Mouse (Mus musculus) lung, embryonic 16.5 days (tissue): ENCODE measurements around the gene Zfp804a. TPM values are rescaled to one million over a fixed set of nuclear protein-coding genes. Genes with fewer than 3 reads are reported as not detected.

Experiments used
- ATAC-seq: fragments of 200-750 bp; cut with Nextera tagmentation; 2 replicates; pipeline ENCODE4 v1.8.0; 2017; ENCODE audit warnings: low read depth, mild to moderate bottlenecking, moderate library complexity
- H3K27ac ChIP-seq: fragments of 300-500 bp; sonication (generic); 2 replicates; pipeline ENCODE4 v1.5.1; 2014; ENCODE audit warnings: mild to moderate bottlenecking, control low read depth, low read length
- H3K27me3 ChIP-seq: fragments of 300-500 bp; sonication (generic); 2 replicates; pipeline ENCODE4 v1.6.1; 2014; ENCODE audit warnings: low read depth, low read length, mixed read lengths; ENCODE audit not compliant: control insufficient read depth, insufficient read depth
- H3K36me3 ChIP-seq: fragments of 300-500 bp; sonication (generic); 2 replicates; pipeline ENCODE4 v1.6.1; 2014; ENCODE audit warnings: low read length; ENCODE audit not compliant: control insufficient read depth, insufficient read depth
- H3K4me1 ChIP-seq: fragments of 300-500 bp; sonication (generic); replicated peaks from 2 replicates; pipeline ENCODE4 v1.6.1; 2014; ENCODE audit warnings: low read length, mixed read lengths; ENCODE audit not compliant: control insufficient read depth, insufficient read depth
- H3K4me2 ChIP-seq: fragments of 300-500 bp; sonication (generic); 2 replicates; pipeline ENCODE4 v1.6.1; 2014; ENCODE audit warnings: low read depth, low read length, control low read depth
- H3K4me3 ChIP-seq: fragments of 300-500 bp; sonication (generic); 2 replicates; pipeline ENCODE4 v1.5.1; 2014; ENCODE audit warnings: mild to moderate bottlenecking, low read length, control low read depth
- H3K9ac ChIP-seq: fragments of 300-500 bp; sonication (generic); 2 replicates; pipeline ENCODE4 v1.6.1; 2014; ENCODE audit warnings: low read length, control low read depth
- H3K9me3 ChIP-seq: fragments of 300-500 bp; sonication (generic); 2 replicates; pipeline ENCODE4 v1.6.1; 2016; ENCODE audit warnings: low read length; ENCODE audit not compliant: control insufficient read depth
- WGBS: fragments of 180-500 bp; shearing (Covaris S2); extraction: QIAGEN DNeasy Blood & Tissue Kit; methylation state at CpG from one replicate; pipeline ENCODE4 v1.1.7; 2014; 5-methylcytosine and 5-hydroxymethylcytosine counted together
- polyA plus RNA-seq: library from polyadenylated mRNA; unstranded; fragments of >200 nt; fragmentation: Nextera tagmentation; extraction: Ambion mirVana; gene quantifications from 2 replicates; pipeline ENCODE4 v1.2.1, GENCODE M21; 2015

The Zfp804a gene
- polyA plus RNA-seq, 1 experiment from 2014 or later: 0.23 TPM

GRCm38 (mm10) chr2:82080678-82081077 lies 27.7 kb downstream of the Zfp804a start:
- no peaks in the 10 kb centered on the region for H3K9me3 ChIP-seq
- 36% methylated on average over 4 of the region's 4 CpGs for WGBS

DNA sequence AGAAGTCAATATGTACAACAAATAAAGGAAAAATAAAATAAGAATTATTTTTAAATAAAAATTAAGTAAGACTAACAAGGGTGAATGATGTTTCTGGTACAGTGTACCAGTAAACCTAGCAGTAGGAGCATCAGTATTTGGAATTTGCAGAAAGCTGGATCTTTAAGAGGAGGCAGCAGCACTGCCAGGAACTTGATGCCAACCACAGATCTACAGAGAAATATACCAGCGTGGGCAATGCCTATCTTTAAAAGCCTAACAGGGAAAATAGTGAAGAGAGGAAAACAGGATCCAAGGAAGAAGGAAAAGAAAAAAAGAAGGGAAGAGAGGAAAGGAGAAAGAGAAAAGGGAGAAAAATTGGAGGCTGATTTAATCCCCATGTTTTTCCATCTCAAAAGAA lies 60.1 kb downstream of the Zfp804a start:
- WGBS: 77% methylated on average over 1 of the region's 1 CpGs
- no peak for ATAC-seq

More at GRCm38 (mm10) chr2:82080678-82081077, 27.7 kb downstream of the Zfp804a start:
- Histone ChIP-seq H3K27ac (no peak overlapping the region), H3K9ac (no peak overlapping the region), H3K4me2 (no peak overlapping the region), H3K36me3 (no peaks in the 10 kb centered on the region), H3K4me1 (no peaks in the 10 kb centered on the region), H3K27me3 (no peaks in the 10 kb centered on the region), H3K4me3 (no peak overlapping the region)
- ATAC-seq: no peak

GRCm38 (mm10) chr2:82113650-82114049 lies 60.6 kb downstream of the Zfp804a start:
- 76% methylated on average over 2 of the region's 2 CpGs for WGBS
- Histone ChIP-seq H3K4me1 (no peaks in the 10 kb centered on the region), H3K36me3 (no peaks in the 10 kb centered on the region), H3K27me3 (no peaks in the 10 kb centered on the region), H3K4me3 (no peak overlapping the region), H3K27ac (no peak overlapping the region), H3K4me2 (no peak overlapping the region), H3K9ac (no peak overlapping the region), H3K9me3 (no peaks in the 10 kb centered on the region)
- ATAC-seq: no peak

More for the DNA sequence above, 60.1 kb downstream of the Zfp804a start:
- Histone ChIP-seq H3K4me3 (no peak overlapping the region), H3K36me3 (no peaks in the 10 kb centered on the region), H3K27me3 (no peaks in the 10 kb centered on the region), H3K4me1 (no peaks in the 10 kb centered on the region), H3K9me3 (no peaks in the 10 kb centered on the region), H3K27ac (no peak overlapping the region), H3K4me2 (no peak overlapping the region), H3K9ac (no peak overlapping the region)

DNA sequence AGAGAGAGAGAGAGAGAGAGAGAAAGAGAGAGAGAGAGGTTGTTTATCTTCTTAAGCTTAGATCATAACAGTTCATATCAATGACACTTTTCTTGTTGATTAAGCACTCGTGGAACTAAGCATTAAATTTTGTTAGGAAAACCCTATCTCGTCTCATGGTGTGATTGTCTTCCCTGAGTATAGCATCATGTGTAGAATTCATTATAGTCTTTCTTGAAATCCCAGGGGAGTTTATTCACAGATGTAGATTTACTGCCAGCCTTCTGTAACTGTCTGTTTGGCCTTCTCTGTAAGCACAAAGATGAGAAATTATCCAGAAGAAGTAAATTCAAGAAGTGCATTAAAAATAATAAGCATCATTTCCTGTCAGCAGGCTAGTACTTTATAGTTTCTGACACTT lies 66.6 kb downstream of the Zfp804a start:
- H3K36me3 ChIP-seq: no peaks in the 10 kb centered on the region
- no peaks in the 10 kb centered on the region for H3K27me3 ChIP-seq
- H3K27ac ChIP-seq: no peak overlapping the region
- H3K4me1 ChIP-seq: no peaks in the 10 kb centered on the region
- H3K4me2 ChIP-seq: no peak overlapping the region
- H3K9me3 ChIP-seq: no peaks in the 10 kb centered on the region
- no peak overlapping the region for H3K9ac ChIP-seq
- ATAC-seq: no peak
- WGBS: 29% methylated on average over 2 of the region's 2 CpGs
- no peak overlapping the region for H3K4me3 ChIP-seq

- H3K9ac ChIP-seq: no peak overlapping the region
- no peaks in the 10 kb centered on the region for H3K4me1 ChIP-seq
- no peak for ATAC-seq
- no peaks in the 10 kb centered on the region for H3K36me3 ChIP-seq
- no peak overlapping the region for H3K27ac ChIP-seq
- H3K4me2 ChIP-seq: no peak overlapping the region
- H3K27me3 ChIP-seq: no peaks in the 10 kb centered on the region
- no peak overlapping the region for H3K4me3 ChIP-seq
- H3K9me3 ChIP-seq: no peaks in the 10 kb centered on the region
- 77% methylated on average over 2 of the region's 2 CpGs for WGBS
These were observed 125.7 kb downstream of the Zfp804a start for GRCm38 (mm10) chr2:82178693-82179092.

GRCm38 (mm10) chr2:82181010-82181409 lies 128.0 kb downstream of the Zfp804a start:
- H3K27ac ChIP-seq: no peak overlapping the region
- no peak overlapping the region for H3K9ac ChIP-seq
- no peaks in the 10 kb centered on the region for H3K4me1 ChIP-seq
- ATAC-seq: no peak
- 85% methylated on average over 1 of the region's 1 CpGs for WGBS
- H3K4me3 ChIP-seq: no peak overlapping the region
- H3K9me3 ChIP-seq: no peaks in the 10 kb centered on the region
- H3K27me3 ChIP-seq: no peaks in the 10 kb centered on the region
- H3K4me2 ChIP-seq: no peak overlapping the region
- H3K36me3 ChIP-seq: no peaks in the 10 kb centered on the region

DNA sequence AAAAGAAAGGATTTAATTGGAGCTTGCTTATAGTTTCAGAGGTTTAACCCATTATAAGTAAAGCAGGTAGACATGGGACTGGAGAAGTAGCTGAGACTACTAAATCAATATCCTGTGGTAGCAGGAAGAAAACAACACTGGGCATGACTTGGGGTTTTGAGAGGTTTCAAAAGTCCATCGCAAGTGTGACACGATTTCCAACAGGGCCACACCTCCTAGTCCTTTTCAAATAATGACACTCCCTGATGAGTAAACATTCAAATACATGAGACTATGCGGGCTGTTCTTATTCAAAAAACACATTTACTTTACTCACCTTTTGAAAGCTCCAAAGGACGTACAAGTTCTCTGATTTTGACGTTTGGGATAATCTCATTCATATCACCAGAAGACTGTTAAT lies 146.9 kb downstream of the Zfp804a start:
- Histone ChIP-seq H3K27me3 (no peaks in the 10 kb centered on the region), H3K9ac (no peak overlapping the region), H3K4me3 (no peak overlapping the region), H3K4me1 (no peaks in the 10 kb centered on the region), H3K27ac (no peak overlapping the region), H3K36me3 (no peaks in the 10 kb centered on the region), H3K9me3 (no peaks in the 10 kb centered on the region), H3K4me2 (no peak overlapping the region)
- ATAC-seq: no peak
- WGBS: 50% methylated on average over 5 of the region's 5 CpGs

- H3K4me1 ChIP-seq: no peaks in the 10 kb centered on the region
- no peak overlapping the region for H3K4me3 ChIP-seq
- H3K9me3 ChIP-seq: no peaks in the 10 kb centered on the region
- no peak overlapping the region for H3K9ac ChIP-seq
- no peak overlapping the region for H3K27ac ChIP-seq
- no peak overlapping the region for H3K4me2 ChIP-seq
- H3K27me3 ChIP-seq: no peaks in the 10 kb centered on the region
- no peak for ATAC-seq
- H3K36me3 ChIP-seq: no peaks in the 10 kb centered on the region
- WGBS: 70% methylated on average over 5 of the region's 5 CpGs
These were observed 147.6 kb downstream of the Zfp804a start for GRCm38 (mm10) chr2:82200616-82201015.

DNA sequence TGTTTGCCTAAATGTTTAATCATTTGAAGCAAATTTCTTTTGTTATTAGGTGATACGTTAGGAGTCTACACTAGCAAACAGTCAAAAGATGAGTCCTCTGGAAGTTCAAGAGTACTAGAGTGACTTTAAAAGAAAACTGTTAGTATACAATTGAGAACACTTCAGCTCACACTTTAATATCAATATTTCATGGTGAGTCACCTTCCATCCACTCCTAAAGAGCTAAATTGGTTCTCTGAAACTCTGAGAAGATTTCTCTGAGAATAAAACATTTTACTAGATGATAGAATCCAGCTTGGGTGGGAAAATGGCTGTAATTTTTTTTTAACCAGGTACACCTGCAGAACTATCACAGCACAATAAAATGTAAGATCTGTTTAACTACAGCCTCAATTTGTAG lies 157.6 kb downstream of the Zfp804a start:
- H3K9ac ChIP-seq: no peak overlapping the region

DNA sequence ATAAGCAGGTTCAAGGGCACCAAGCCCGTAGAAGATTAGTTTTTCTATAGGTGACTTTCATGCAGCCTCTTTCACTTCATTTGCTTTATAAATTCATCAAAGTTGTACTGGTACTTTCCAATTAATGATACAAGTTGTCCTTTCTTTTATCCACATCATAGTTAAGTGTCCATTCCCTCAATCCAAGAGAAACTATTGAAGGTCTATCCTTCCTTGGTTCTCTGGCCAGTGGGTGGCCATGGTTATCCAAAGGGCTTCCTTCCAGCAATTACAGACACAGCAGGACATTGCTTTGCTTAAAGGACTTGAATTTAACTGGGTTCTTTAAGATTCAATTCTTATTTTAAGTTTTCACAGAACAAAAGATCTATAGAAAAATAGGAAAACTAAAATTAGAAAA lies 158.9 kb downstream of the Zfp804a start:
- H3K36me3 ChIP-seq: no peaks in the 10 kb centered on the region
- H3K4me1 ChIP-seq: no peaks in the 10 kb centered on the region
- ATAC-seq: no peak
- no peak overlapping the region for H3K4me3 ChIP-seq
- H3K27me3 ChIP-seq: no peaks in the 10 kb centered on the region
- 79% methylated on average over 1 of the region's 1 CpGs for WGBS
- no peak overlapping the region for H3K4me2 ChIP-seq
- H3K9ac ChIP-seq: no peak overlapping the region
- H3K27ac ChIP-seq: no peak overlapping the region
- H3K9me3 ChIP-seq: no peaks in the 10 kb centered on the region

More for the DNA sequence above, 157.6 kb downstream of the Zfp804a start:
- WGBS: 69% methylated on average over 1 of the region's 1 CpGs
- Histone ChIP-seq H3K27ac (no peak overlapping the region), H3K4me3 (no peak overlapping the region), H3K27me3 (no peaks in the 10 kb centered on the region), H3K4me1 (no peaks in the 10 kb centered on the region), H3K9me3 (no peaks in the 10 kb centered on the region), H3K4me2 (no peak overlapping the region), H3K36me3 (no peaks in the 10 kb centered on the region)
- no peak for ATAC-seq
